Mouse (Mus musculus): ENCODE data around the gene Nobox. TPM values are rescaled to one million over a fixed set of nuclear protein-coding genes. Genes with fewer than 3 reads are reported as not detected.

Gene Nobox
- not detected for total RNA-seq (2021)
- long read RNA-seq, experiment 1, result 0 reads
- long read RNA-seq, experiment 2, result 0 reads

DNA sequence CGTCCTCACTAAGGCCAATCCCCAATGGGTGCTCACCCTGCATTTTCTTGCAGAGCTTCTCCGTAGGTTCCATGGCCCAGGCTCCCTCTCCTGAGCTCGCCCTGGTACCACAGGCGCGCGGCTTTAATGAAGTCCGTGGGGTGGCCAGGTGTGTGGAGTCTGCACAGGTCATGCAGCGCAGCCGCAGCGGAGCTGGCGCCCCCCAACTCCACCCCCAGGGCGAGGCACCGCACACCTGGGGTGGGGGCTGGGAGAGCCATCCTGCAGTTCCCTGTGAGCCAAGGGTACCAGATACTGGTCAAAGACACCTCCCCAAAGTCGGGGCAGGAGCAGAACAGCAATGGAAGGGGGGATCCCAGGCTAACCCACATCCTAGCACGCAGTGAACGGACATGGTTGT, at the start of gene Nobox:
TSS of gene Nobox (minus strand) at position 101 of the 400 bp plus-strand sequence.
- Histone ChIP-seq H3K27ac (no peak within 1 kb of the TSS), H3K4me3 (no peak within 1 kb of the TSS)
- intact Hi-C loops (cut with DNase I), result no loop called here
- no peak for DNase-seq (ENCODE audit: extremely low spot score in 1 of 2, low spot score in 2 of 2)
- no peak for TF ChIP-seq CTCF (IDR thresholded peaks at IDR 0.05)

DNA sequence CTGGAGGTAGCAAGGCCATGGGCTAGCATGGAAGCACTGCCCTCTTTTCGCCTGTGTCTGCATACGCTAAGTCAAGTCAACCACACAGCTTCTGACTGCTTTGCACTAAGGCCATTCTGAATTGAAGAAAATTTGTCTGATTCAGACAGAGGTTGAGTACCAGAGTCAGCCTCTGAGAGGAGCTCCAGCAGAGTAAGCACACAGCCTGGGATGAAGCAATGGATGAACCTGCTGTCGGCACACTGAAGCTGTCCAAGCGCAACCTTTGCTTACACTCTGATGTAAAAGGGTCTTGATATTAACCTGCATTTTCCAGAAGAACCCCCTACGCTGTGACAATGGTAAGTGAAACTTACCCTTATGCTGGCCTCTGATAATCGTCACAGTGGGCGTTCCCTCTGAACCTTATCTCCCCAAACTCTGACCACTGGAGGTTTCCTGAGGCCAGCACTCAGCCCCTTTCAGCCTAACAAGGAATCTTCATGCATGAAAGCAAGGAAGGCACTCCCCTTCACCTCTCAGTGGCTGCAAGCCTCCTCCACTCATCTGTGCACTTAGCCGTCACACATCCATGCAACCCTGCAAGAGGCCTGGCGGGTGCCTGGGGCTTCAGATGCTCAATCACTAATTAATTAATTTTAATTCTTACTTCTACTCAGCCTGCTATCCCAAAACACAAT, 45.3 kb upstream of the Nobox start:
- H3K27ac ChIP-seq, result no peak overlapping the region
- no peak; the same call in 1 of the 2 replicates for TF ChIP-seq CTCF (IDR thresholded peaks at IDR 0.05)
- intact Hi-C loops (cut with DNase I), result no loop called here
- no peak for DNase-seq (ENCODE audit: extremely low spot score in 1 of 2, low spot score in 2 of 2)
- H3K4me3 ChIP-seq, result no peak overlapping the region

DNA sequence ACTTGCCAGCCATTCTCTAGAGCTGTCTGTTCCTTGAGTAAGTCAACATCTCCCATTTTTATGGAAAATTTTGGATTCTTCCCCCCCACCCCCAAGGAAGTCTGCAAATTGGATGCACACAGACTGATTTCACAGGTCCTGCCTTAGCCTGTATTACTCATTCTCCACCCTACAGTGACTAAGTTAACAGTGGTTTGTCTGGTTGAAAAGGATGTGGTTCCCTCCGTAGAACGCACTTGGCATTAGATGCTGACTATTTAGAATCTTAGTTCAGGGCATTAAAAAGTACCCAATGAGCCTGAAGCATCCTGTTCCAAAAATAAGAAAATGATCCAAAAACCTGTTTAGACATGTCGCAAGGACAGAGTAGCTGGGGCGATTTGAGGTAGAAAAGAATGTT, 44.1 kb upstream of the Nobox start:
- intact Hi-C loops (cut with DNase I), result no loop called here
- H3K27ac ChIP-seq, result no peak overlapping the region
- no peak for DNase-seq (ENCODE audit: extremely low spot score in 1 of 2, low spot score in 2 of 2)
- no peak for TF ChIP-seq CTCF (IDR thresholded peaks at IDR 0.05)
- H3K4me3 ChIP-seq, result no peak overlapping the region

GRCm38 (mm10) chr6:43349083-43349482, 39.7 kb upstream of the Nobox start:
- TF ChIP-seq CTCF (IDR thresholded peaks at IDR 0.05), result no peak
- Histone ChIP-seq H3K4me3 (no peak overlapping the region), H3K27ac (no peak overlapping the region)
- intact Hi-C loops (cut with DNase I), result no loop called here
- no peak for DNase-seq (ENCODE audit: extremely low spot score in 1 of 2, low spot score in 2 of 2)

GRCm38 (mm10) chr6:43347637-43348036, 38.3 kb upstream of the Nobox start:
- intact Hi-C loops (cut with DNase I), result no loop called here
- peak; percentile 49 for TF ChIP-seq CTCF (IDR thresholded peaks at IDR 0.05)
- no peak overlapping the region for H3K4me3 ChIP-seq
- H3K27ac ChIP-seq, result no peak overlapping the region
- DNase-seq (ENCODE audit: extremely low spot score in 1 of 2, low spot score in 2 of 2), result no peak

GRCm38 (mm10) chr6:43343006-43343405, 33.7 kb upstream of the Nobox start:
- H3K27ac ChIP-seq, result no peak overlapping the region
- intact Hi-C loops (cut with DNase I), result no loop called here
- H3K4me3 ChIP-seq, result no peak overlapping the region
- TF ChIP-seq CTCF (IDR thresholded peaks at IDR 0.05), result no peak
- DNase-seq (ENCODE audit: extremely low spot score in 1 of 2, low spot score in 2 of 2), result no peak

DNA sequence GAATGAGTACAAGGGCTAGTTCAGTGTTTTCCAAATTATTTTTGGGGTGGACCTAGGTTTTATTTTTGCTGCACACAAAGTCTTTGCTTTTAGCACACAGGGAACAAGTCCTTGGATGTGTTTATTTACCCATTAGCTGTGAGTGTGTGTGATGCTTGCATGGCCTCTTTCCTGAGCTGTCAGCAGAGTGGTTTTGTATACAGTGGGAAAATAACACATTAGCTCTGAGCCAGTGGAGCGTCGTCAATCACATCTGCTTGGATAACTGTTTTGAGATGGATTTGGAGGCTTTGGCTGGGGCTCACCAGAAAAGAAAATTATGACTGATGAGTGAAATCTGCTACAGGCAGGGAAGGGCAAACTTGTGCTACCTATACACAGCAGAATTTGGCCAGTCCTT, 33.0 kb upstream of the Nobox start:
- intact Hi-C loops (cut with DNase I), result no loop called here
- no peak for TF ChIP-seq CTCF (IDR thresholded peaks at IDR 0.05)
- no peak for DNase-seq (ENCODE audit: extremely low spot score in 1 of 2, low spot score in 2 of 2)
- H3K27ac ChIP-seq, result no peak overlapping the region
- no peak overlapping the region for H3K4me3 ChIP-seq

GRCm38 (mm10) chr6:43338804-43339203, 29.4 kb upstream of the Nobox start:
- intact Hi-C loops (cut with DNase I), result loop anchor here (10.0 kb wide), 1 partner anchor 84 kb away; no protein-coding TSS in a partner anchor
- TF ChIP-seq CTCF (IDR thresholded peaks at IDR 0.05), result no peak
- DNase-seq (ENCODE audit: extremely low spot score in 1 of 2, low spot score in 2 of 2), result no peak
- no peak overlapping the region for H3K4me3 ChIP-seq
- no peak overlapping the region for H3K27ac ChIP-seq

DNA sequence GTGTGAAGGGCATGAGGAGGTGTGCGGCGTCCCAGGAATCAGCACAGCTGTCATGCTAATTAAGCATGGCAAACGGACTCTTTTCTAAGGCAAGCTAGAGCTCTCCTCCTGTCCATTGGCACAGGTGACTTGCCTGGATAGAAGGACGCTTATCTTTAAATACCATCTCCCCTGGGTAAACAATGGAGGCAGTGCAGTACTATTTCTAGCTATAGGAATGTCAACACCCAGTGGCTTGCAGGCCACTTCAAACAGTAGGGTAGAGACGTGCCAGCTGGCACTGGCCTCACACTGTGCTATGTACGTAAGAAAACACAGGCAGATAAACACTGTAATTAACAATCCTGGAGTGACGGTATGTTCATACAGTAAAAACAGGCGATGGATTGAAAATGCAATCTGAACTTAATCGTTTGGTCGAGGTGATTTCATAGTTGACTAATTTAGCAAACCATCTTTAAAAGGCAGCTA, 28.2 kb upstream of the Nobox start:
- no peak for DNase-seq (ENCODE audit: extremely low spot score in 1 of 2, low spot score in 2 of 2)
- TF ChIP-seq CTCF (IDR thresholded peaks at IDR 0.05), result no peak
- Histone ChIP-seq H3K27ac (no peak overlapping the region), H3K4me3 (no peak overlapping the region)
- intact Hi-C loops (cut with DNase I), result loop anchor here (10.0 kb wide), 1 partner anchor 83 kb away; no protein-coding TSS in a partner anchor

- Histone ChIP-seq H3K27ac (no peak overlapping the region), H3K4me3 (no peak overlapping the region)
- no peak for DNase-seq (ENCODE audit: extremely low spot score in 1 of 2, low spot score in 2 of 2)
- intact Hi-C loops (cut with DNase I), result loop anchor here (10.0 kb wide), 1 partner anchor 81 kb away; no protein-coding TSS in a partner anchor
- peak; percentile 50 for TF ChIP-seq CTCF (IDR thresholded peaks at IDR 0.05)
These were observed 26.4 kb upstream of the Nobox start for GRCm38 (mm10) chr6:43335619-43336234.

DNA sequence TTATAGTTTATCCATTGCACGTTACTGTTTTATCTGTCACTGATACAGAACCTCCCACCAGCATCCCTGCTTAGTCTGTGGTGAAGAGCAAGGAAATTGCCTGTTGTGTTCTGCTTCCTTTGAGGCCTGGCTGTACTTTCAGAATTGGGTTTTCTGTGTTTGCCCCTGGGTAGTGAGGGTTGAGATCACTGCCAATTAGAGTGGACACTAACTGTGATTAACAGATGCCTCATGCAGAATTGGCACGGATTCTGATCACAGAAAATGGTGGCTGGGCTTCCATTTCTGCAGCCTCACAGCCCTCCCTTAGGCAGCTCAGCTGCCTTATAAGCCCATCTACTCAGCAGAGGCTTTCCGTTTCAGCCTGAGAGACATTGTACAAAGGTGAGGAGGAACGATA, 24.1 kb upstream of the Nobox start:
- intact Hi-C loops (cut with DNase I), result loop anchor here (5.0 to 10.0 kb wide), 2 partner anchors 79 to 311 kb away; no protein-coding TSS in a partner anchor
- TF ChIP-seq CTCF (IDR thresholded peaks at IDR 0.05), result no peak

DNA sequence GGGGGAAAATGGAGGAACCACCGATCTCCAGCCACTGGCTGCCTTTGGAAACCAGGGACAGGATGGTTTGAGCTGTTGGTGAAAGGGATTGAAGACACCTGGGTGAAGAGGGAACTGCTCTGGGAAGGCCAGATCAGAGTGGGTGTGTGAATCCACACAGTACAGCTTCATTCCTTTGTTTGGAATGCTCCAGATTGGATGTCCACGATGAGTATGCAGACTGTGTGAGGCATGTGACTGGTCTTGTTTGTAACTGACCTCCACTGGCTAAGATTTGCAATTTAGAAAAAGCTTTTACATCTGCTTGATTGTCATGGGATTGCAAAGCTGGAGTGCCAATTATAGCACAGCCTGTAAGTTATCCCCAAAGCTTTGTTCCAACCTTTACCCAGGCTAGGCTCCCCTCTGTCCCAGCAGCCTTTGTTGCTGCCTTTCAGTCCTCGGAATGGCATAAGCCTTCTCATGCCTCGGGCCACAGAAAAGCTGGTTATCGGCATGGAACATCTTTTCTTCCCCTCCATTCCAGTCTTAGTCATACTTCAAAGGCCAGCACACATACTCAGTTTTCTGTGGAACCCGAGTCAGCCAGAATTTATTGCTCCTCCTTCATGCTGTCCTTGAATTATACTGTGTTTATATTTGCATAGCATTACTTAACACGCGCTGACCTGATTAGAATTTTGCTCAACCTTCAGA, 3.8 kb upstream of the Nobox start:
- Histone ChIP-seq H3K27ac (no peak overlapping the region), H3K4me3 (no peak overlapping the region)
- no peak for DNase-seq (ENCODE audit: extremely low spot score in 1 of 2, low spot score in 2 of 2)
- intact Hi-C loops (cut with DNase I), result no loop called here
- no peak for TF ChIP-seq CTCF (IDR thresholded peaks at IDR 0.05)

More for the DNA sequence above, 24.1 kb upstream of the Nobox start:
- Histone ChIP-seq H3K27ac (no peak overlapping the region), H3K4me3 (no peak overlapping the region)
- DNase-seq (ENCODE audit: extremely low spot score in 1 of 2, low spot score in 2 of 2), result no peak
